10 mouse cellular contexts compared by ENCODE assay signal in the genomic region with DNA sequence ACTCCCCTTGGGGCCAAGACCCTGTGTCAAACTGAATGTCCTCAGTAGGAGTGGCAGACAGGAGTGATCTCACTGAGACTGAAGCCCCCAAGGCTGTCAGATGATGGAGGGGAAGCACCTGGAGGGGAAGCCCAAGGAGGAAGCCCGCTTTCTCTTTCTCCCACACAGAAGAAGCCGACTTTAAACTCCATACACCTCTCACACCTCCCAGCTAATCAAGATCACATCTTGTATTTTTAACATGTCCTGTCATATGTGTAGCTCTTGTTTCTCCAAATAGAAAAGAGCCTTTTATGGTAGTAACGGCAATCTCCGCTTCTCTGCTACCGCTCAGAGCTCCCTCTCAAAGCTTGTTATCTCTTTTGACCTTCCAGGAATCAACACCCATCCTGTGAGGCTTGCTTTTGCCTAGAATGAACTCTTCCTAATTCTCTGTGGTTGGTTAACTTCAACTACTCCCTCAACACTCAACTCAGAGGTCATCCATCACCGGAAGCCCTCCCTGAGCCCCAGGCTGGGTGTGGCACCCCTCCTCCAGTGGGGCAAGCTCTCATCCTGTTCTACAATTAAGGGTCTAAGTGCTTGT. TPM values are rescaled to one million over a fixed set of nuclear protein-coding genes. Genes with fewer than 3 reads are reported as not detected.
DNase-seq lines count a peak whose midpoint lies in the region; ATAC-seq and TF ChIP-seq lines count a peak whose summit lies in the region.
"Had no signal": no experiment of that assay in that cellular context is flagged by ENCODE, and none has a peak within 500 bp of the region (broad histone marks: within the 10 kb centered on the region; RNA-seq: fewer than 3 reads in every experiment).

No protein-coding gene starts in this region.

- ATAC-seq in kidney, embryonic 15.5 days (replicated peaks; ENCODE audit: low FRiP score): peak; percentile 49
- peak; percentile 41 for ATAC-seq in granulocyte monocyte progenitor cell, adult 5-6 weeks (replicated peaks; ENCODE audit: poor library complexity, severe bottlenecking)
- ATAC-seq in liver, embryonic 15.5 days (ENCODE audit: insufficient read depth): no peak
- no peak for ATAC-seq in stomach, postnatal 0 days (ENCODE audit: low FRiP score, low TSS enrichment)
- ATAC-seq in midbrain, postnatal 0 days (ENCODE audit: low FRiP score): no peak

- H3K27ac ChIP-seq in kidney, embryonic 15.5 days: peak overlapping the region; percentile 69
- H3K27ac ChIP-seq in liver, embryonic 15.5 days (replicated peaks): no peak overlapping the region
- H3K27ac ChIP-seq in stomach, postnatal 0 days (replicated peaks): peak overlapping the region; percentile 30; the same call in 1 of the 2 replicates
- no peak overlapping the region for H3K27ac ChIP-seq in midbrain, postnatal 0 days (ENCODE audit: low read depth, low read length)

- 37% methylated on average over 6 of the region's 6 CpGs for WGBS in kidney, embryonic 15.5 days
- 9% methylated on average over 6 of the region's 6 CpGs for WGBS in liver, embryonic 15.5 days (ENCODE audit: insufficient replicate concordance)
- WGBS in stomach, postnatal 0 days: 57% methylated on average over 6 of the region's 6 CpGs
- WGBS in midbrain, postnatal 0 days: 82% methylated on average over 6 of the region's 6 CpGs

- H3K27me3 ChIP-seq in kidney, embryonic 15.5 days: no peaks in the 10 kb centered on the region
- peaks cover 43% of the 10 kb centered on the region for H3K27me3 ChIP-seq in liver, embryonic 15.5 days
- H3K27me3 ChIP-seq in stomach, postnatal 0 days (ENCODE audit: control insufficient read depth, insufficient read depth, low read length): no peaks in the 10 kb centered on the region
- 0 out of 2 replicates have a peak, but pooled peaks cover 3% of the 10 kb centered on the region for H3K27me3 ChIP-seq in midbrain, postnatal 0 days (ENCODE audit: insufficient read depth, low read length)

- no peak overlapping the region for H3K9ac ChIP-seq in kidney, embryonic 15.5 days
- no peak overlapping the region for H3K9ac ChIP-seq in liver, embryonic 15.5 days
- H3K9ac ChIP-seq in stomach, postnatal 0 days (ENCODE audit: low read length): no peak overlapping the region
- H3K9ac ChIP-seq in midbrain, postnatal 0 days (replicated peaks; ENCODE audit: low read length, poor library complexity, severe bottlenecking): no peak overlapping the region

- peaks cover 4% of the 10 kb centered on the region for H3K36me3 ChIP-seq in kidney, embryonic 15.5 days
- 0 out of 2 replicates have a peak, but pooled peaks cover 4% of the 10 kb centered on the region for H3K36me3 ChIP-seq in liver, embryonic 15.5 days (replicated peaks)
- no peaks in the 10 kb centered on the region for H3K36me3 ChIP-seq in stomach, postnatal 0 days (ENCODE audit: control insufficient read depth, insufficient read depth, low read length)
- no peaks in the 10 kb centered on the region for H3K36me3 ChIP-seq in midbrain, postnatal 0 days (ENCODE audit: insufficient read depth, low read length)

- intact Hi-C loops in left cerebral cortex, postnatal 25 days (cut with DNase I): no loop called here

- no peaks in the 10 kb centered on the region for H3K9me3 ChIP-seq in kidney, embryonic 15.5 days (replicated peaks)
- H3K9me3 ChIP-seq in liver, embryonic 15.5 days (replicated peaks): no peaks in the 10 kb centered on the region
- no peaks in the 10 kb centered on the region for H3K9me3 ChIP-seq in stomach, postnatal 0 days (ENCODE audit: control insufficient read depth, low read length)
- H3K9me3 ChIP-seq in midbrain, postnatal 0 days (ENCODE audit: low read length): no peaks in the 10 kb centered on the region

- TF ChIP-seq CTCF in stomach, postnatal 0 days (IDR thresholded peaks at IDR 0.05; ENCODE audit: low read depth): no peak
- TF ChIP-seq CTCF in midbrain, postnatal 0 days (IDR thresholded peaks at IDR 0.05): no peak

- H3K4me1 ChIP-seq in kidney, embryonic 15.5 days: peaks cover 77% of the 10 kb centered on the region
- peaks cover 36% of the 10 kb centered on the region for H3K4me1 ChIP-seq in liver, embryonic 15.5 days (replicated peaks)
- peaks cover 11% of the 10 kb centered on the region for H3K4me1 ChIP-seq in stomach, postnatal 0 days (replicated peaks; ENCODE audit: control insufficient read depth, insufficient read depth)
- H3K4me1 ChIP-seq in midbrain, postnatal 0 days (ENCODE audit: insufficient read depth, low read length): no peaks in the 10 kb centered on the region

- no peak overlapping the region for H3K4me3 ChIP-seq in kidney, embryonic 15.5 days (replicated peaks)
- 0 out of 2 replicates have a peak overlapping the region, but pooled peaks have one; percentile 8 for H3K4me3 ChIP-seq in liver, embryonic 15.5 days (replicated peaks)
- no peak overlapping the region for H3K4me3 ChIP-seq in stomach, postnatal 0 days (ENCODE audit: low read depth, low read length)
- H3K4me3 ChIP-seq in midbrain, postnatal 0 days (ENCODE audit: low read depth, low read length): no peak overlapping the region

- H3K4me2 ChIP-seq in kidney, embryonic 15.5 days: peak overlapping the region; percentile 53; the same call in 1 of the 2 replicates
- H3K4me2 ChIP-seq in liver, embryonic 15.5 days: peak overlapping the region; percentile 35
- no peak overlapping the region for H3K4me2 ChIP-seq in stomach, postnatal 0 days (replicated peaks; ENCODE audit: low read depth)
- H3K4me2 ChIP-seq in midbrain, postnatal 0 days (ENCODE audit: low read depth, low read length, poor library complexity, severe bottlenecking): no peak overlapping the region

- DNase-seq in kidney, postnatal 10 days: no peak
- DNase-seq in stomach, postnatal 0 days (ENCODE audit: low spot score): no peak
- no peak for DNase-seq in right cerebral cortex, postnatal 14 days
- DNase-seq in left cerebral cortex, postnatal 25 days (ENCODE audit: low spot score in 2 of 2): no peak
- DNase-seq in midbrain, postnatal 0 days (ENCODE audit: low spot score): no peak
- DNase-seq: gastrocnemius, postnatal 25 days; left cerebral cortex, postnatal 4 days had no signal

- no peak for TF ChIP-seq EP300 in stomach, postnatal 0 days (optimal IDR thresholded peaks at IDR 0.05)

RNA-seq across cellular contexts. Expression of a gene that starts 8.5 kb away (rescaled TPM):
- 56.2 and 57.8 TPM in 2 replicates for polyA plus RNA-seq in kidney, embryonic 15.5 days (2015; fragmentation: Nextera tagmentation; extraction: Ambion mirVana)
- 68.0 and 79.0 TPM in 2 replicates for total RNA-seq in granulocyte monocyte progenitor cell, adult 5-6 weeks (2014; fragmentation: Nextera tagmentation)
- total RNA-seq in granulocyte monocyte progenitor cell, adult 5-6 weeks (2017): 99.9 and 116 TPM in 2 replicates
- polyA plus RNA-seq in liver, embryonic 15.5 days (2015; fragmentation: Nextera tagmentation; extraction: Ambion mirVana): 11.5 and 12.0 TPM in 2 replicates
- 16.1 TPM in 2 replicates for polyA plus RNA-seq in stomach, postnatal 0 days (2015; fragmentation: Nextera tagmentation; extraction: Ambion mirVana)
- total RNA-seq in left cerebral cortex, postnatal 25 days (2021): 1 to 10 TPM; 4.9 to 6.0 TPM
- total RNA-seq in midbrain, postnatal 0 days (2014; rRNA removed): 7.6 and 7.9 TPM in 2 replicates
- 8.0 and 9.1 TPM in 2 replicates for polyA plus RNA-seq in midbrain, postnatal 0 days (2015; fragmentation: Nextera tagmentation; extraction: Ambion mirVana)

Comparison
In these comparisons a context has a peak if more than half of its experiments do, and no peak if none do; other contexts are left out.
1. ATAC-seq: peak in kidney, embryonic 15.5 days (single experiment) and granulocyte monocyte progenitor cell, adult 5-6 weeks (single experiment); none in liver, embryonic 15.5 days (single experiment), stomach, postnatal 0 days (single experiment) and midbrain, postnatal 0 days (single experiment).
2. H3K27ac ChIP-seq: peak in kidney, embryonic 15.5 days (single experiment) and stomach, postnatal 0 days (single experiment); none in liver, embryonic 15.5 days (single experiment) and midbrain, postnatal 0 days (single experiment).
3. H3K4me2 ChIP-seq: peak in kidney, embryonic 15.5 days (single experiment) and liver, embryonic 15.5 days (single experiment); none in stomach, postnatal 0 days (single experiment) and midbrain, postnatal 0 days (single experiment).